Mouse (Mus musculus): Measurements from ENCODE around the gene C2cd4a.

Gene C2cd4a

GRCm38 (mm10) chr9:67787671-67788070 is 44.5 kb downstream of the C2cd4a start:
- no peak for DNase-seq (ENCODE audit: low spot score)

DNA sequence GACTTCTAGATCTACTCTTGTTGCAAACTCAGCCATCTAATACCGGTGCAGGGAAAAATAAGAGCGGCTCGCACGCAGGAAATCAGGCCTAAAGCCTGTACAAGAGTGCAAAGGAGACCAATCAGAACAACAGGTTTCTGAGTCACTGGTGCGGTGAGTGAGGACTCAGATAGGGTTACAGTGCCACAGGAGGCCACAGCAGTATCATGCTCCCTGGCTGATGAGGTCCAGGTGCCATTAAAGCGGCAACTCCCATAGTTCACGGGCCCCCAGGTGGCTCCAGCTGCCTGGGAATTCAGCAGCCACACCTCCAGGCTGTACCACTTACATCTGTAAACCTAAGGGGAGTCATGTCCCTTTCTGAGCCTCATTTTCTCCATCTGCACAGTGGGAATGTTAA is 45.8 kb downstream of the C2cd4a start:
- no peak for DNase-seq (ENCODE audit: low spot score)

DNA sequence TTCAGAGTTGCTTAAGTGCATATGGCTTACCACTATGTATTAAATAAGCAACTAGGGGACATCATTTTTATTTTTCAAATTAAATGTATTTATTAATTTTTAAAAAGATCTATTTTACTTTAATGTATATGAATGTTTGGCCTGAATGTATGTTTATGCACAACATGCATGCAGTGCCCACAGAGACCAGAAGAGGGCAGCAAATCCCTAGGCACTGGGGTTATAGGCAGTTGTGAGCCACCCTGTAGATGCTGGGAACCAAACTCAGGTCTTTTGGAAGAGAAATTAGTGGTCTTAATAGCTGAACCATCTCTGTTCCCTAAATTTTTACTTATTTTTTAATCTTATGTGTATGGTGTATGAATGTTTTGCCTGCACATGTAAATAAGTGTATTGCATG is 48.2 kb downstream of the C2cd4a start:
- DNase-seq (ENCODE audit: low spot score) = no peak

- DNase-seq (ENCODE audit: low spot score) = no peak
Measured at GRCm38 (mm10) chr9:67783464-67783863, 48.7 kb downstream of the C2cd4a start.

GRCm38 (mm10) chr9:67782786-67783185 is 49.3 kb downstream of the C2cd4a start:
- no peak for DNase-seq (ENCODE audit: low spot score)

All from ovary, adult 18-20 months (tissue).